Mouse (Mus musculus): ENCODE data around the gene 0610030E20Rik. TPM values are rescaled to one million over a fixed set of nuclear protein-coding genes. Genes with fewer than 3 reads are reported as not detected.
A peak's percentile ranks its signal among the peaks of the same experiment; 100 is the strongest.

The 0610030E20Rik gene
- total and polyA plus RNA-seq, 2 experiments from 2014 or later: 11.9 to 12.0 TPM

DNA sequence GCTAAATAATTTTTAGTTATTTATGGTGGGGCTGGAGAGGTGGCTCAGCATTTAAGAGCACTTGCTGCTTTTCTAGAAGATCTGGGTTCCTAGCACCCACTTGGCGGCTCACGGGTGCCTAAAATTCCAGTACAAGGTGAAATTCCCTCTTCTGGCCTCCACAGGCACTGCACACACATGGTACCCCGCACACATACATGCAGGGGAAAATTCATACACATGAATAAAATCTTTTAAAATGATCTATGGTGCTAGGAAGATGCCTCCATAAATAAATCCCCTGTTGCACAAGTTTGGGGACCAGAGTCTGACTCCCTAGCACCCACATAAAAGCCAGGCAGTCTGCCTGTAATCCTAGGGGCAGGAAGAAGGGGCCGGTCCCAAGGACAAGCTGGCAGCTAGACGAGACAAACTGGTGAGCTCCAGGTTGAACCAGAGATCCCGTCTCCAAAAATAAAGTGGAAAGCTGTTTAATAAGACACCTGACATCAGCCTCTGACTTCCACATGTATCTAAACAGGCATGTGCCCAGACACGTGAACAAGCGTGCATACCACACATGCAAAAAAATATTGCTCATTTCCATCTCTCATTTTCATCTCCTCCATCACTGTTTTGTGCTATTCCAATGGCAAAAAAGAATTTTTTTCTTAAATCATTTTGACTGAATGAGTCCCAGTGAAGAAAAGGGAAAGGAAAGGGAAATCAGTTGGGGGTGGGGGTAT, 31.6 kb downstream of the 0610030E20Rik start:
- no peak for ATAC-seq (ENCODE audit: insufficient read depth, low read depth)
- Histone ChIP-seq H3K4me2 (ENCODE audit: low read depth, low read length) (peak overlapping the region; percentile 69), H3K36me3 (replicated peaks; ENCODE audit: control insufficient read depth, insufficient read depth, low read length) (0 out of 2 replicates have a peak, but pooled peaks cover 5% of the 10 kb centered on the region), H3K4me3 (ENCODE audit: low read depth, low read length) (peak overlapping the region; percentile 73; the same call in 1 of the 2 replicates), H3K9ac (replicated peaks; ENCODE audit: low read depth, low read length) (no peak overlapping the region), H3K4me1 (ENCODE audit: control insufficient read depth, insufficient read depth) (0 out of 2 replicates have a peak, but pooled peaks cover 17% of the 10 kb centered on the region), H3K27me3 (ENCODE audit: control insufficient read depth, insufficient read depth, low read length) (no peaks in the 10 kb centered on the region), H3K27ac (ENCODE audit: low read depth) (peak overlapping the region; percentile 95; the same call in 1 of the 2 replicates), H3K9me3 (replicated peaks; ENCODE audit: control insufficient read depth, low read length) (no peaks in the 10 kb centered on the region)
- no peak for TF ChIP-seq CTCF (IDR thresholded peaks at IDR 0.05; ENCODE audit: low read depth)
- no peak for TF ChIP-seq EP300 (IDR thresholded peaks at IDR 0.05; ENCODE audit: low read depth)
- whole genome bisulfite sequencing: 84% methylated on average over 8 of the region's 8 CpGs
- no peak for DNase-seq (ENCODE audit: low spot score)

DNA sequence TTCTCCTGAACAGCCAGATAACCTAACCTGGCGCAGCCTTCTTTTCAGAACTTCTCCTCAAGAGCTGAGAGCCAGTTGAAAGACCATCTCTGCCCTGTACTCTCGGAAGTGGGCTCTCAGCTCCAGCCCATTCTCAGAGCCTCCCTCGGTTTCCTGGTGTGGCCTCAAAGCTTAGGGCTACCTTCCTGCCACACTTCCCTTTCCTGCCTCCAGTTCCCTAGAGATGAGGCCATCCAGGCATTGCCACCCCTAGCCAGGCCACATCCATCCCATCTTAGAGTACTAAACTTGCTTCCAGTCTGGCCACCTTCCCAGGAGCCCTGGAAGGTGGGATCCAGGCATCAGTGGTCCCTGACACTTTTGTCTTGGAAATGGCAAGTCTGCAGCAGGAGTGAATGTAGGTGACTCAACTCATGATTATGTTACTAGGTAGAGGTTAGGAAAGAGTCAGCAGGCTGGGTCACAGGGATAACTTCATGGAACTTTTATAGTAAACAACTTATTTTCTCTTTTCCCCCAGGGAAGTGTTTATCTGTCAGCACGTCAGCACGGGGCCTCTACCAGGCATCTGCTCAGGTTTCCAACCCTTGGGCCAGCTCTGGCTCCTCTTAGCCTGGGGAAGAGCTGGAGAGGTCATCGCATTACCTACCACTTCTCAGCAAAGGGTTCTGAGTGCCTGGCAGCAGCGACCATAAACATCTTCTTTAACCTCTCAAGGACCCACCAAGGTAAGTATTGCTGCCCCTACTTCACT, 32.4 kb downstream of the 0610030E20Rik start:
- Histone ChIP-seq H3K4me3 (ENCODE audit: low read depth, low read length) (peak overlapping the region; percentile 73), H3K27ac (ENCODE audit: low read depth) (peak overlapping the region; percentile 95), H3K9ac (replicated peaks; ENCODE audit: low read depth, low read length) (peak overlapping the region; percentile 80), H3K27me3 (ENCODE audit: control insufficient read depth, insufficient read depth, low read length) (no peaks in the 10 kb centered on the region), H3K36me3 (replicated peaks; ENCODE audit: control insufficient read depth, insufficient read depth, low read length) (peaks cover 10% of the 10 kb centered on the region; the same call in 1 of the 2 replicates), H3K4me1 (ENCODE audit: control insufficient read depth, insufficient read depth) (0 out of 2 replicates have a peak, but pooled peaks cover 9% of the 10 kb centered on the region), H3K9me3 (replicated peaks; ENCODE audit: control insufficient read depth, low read length) (no peaks in the 10 kb centered on the region), H3K4me2 (ENCODE audit: low read depth, low read length) (peak overlapping the region; percentile 69)
- 35% methylated on average over 7 of the region's 7 CpGs for WGBS
- TF ChIP-seq EP300 (IDR thresholded peaks at IDR 0.05; ENCODE audit: low read depth) (no peak), CTCF (IDR thresholded peaks at IDR 0.05; ENCODE audit: low read depth) (no peak)
- DNase-seq (ENCODE audit: low spot score) (no peak), ATAC-seq (ENCODE audit: insufficient read depth, low read depth) (no peak)

DNA sequence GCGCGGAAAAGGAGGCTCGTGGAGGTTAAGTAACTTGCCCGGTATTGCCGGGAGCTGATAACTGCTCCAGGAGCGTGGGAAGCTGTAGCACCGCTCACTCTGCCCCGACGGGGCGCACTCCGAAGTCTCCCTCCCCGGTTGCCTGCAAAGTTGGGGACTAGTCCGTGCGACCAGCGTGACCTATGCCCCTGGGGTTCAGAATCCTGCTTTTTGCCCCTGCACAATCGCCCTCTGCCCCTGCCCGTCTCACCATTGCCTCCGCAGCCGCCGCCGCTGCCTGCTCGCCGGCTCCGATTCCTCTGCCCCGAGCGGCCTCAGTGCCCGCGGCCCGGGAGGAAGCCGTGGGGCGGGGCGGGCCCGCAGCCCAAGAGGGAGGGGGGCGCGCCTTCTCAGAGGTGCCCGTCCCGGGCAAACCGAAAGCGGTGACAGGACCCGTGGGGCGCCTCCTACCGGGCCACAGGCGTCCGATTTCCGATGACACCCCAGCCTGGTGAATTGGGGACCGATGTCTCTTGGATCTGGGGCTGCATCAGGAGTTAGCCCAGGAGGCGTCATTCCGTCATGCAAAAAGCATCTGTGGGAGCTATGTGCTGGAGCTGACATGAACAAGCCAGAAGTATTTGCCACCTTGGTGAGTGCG, 33.1 kb downstream of the 0610030E20Rik start, which contains the start of gene Vamp5:
TSS of gene Vamp5 (minus strand) at position 338 of the 640 bp plus-strand sequence.
- DNase-seq (ENCODE audit: low spot score) (peak; percentile 80), ATAC-seq (ENCODE audit: insufficient read depth, low read depth) (peak; percentile 89)
- peak within 1 kb of the TSS; percentile 80 for H3K9ac ChIP-seq (replicated peaks; ENCODE audit: low read depth, low read length)
- peak within 1 kb of the TSS; percentile 73 for H3K4me3 ChIP-seq (ENCODE audit: low read depth, low read length)
- no peaks in the 10 kb centered on the region for H3K9me3 ChIP-seq (replicated peaks; ENCODE audit: control insufficient read depth, low read length)
- peak within 1 kb of the TSS; percentile 95 for H3K27ac ChIP-seq (ENCODE audit: low read depth)
- H3K36me3 ChIP-seq (replicated peaks; ENCODE audit: control insufficient read depth, insufficient read depth, low read length): peaks cover 17% of the 10 kb centered on the region
- under 1% methylated on average over 49 of the region's 49 CpGs for WGBS
- H3K27me3 ChIP-seq (ENCODE audit: control insufficient read depth, insufficient read depth, low read length): no peaks in the 10 kb centered on the region
- 0 out of 2 replicates have a peak, but pooled peaks cover 9% of the 10 kb centered on the region for H3K4me1 ChIP-seq (ENCODE audit: control insufficient read depth, insufficient read depth)
- TF ChIP-seq EP300 (IDR thresholded peaks at IDR 0.05; ENCODE audit: low read depth) (no peak), CTCF (IDR thresholded peaks at IDR 0.05; ENCODE audit: low read depth) (peak; percentile 39; the same call in 1 of the 2 replicates)
- peak within 1 kb of the TSS; percentile 69 for H3K4me2 ChIP-seq (ENCODE audit: low read depth, low read length)

DNA sequence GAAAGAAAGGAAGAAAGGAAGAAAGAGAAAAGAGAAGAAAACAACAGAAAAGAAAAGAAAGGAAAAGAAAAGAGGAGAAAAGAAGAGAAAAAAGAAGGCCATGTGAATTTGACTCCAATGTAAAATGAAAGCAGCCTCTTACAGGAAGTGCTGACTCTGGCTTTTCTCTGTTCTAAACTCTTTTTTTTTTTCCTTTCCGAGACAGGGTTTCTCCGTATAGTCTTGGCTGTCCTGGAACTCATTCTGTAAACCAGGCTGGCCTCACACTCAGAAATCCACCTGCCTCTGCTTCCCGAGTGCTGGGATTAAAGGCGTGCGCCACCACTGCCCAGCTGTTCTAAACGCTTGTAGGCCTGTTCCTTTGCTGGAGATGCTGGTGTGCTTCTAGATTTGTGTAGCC, 35.4 kb downstream of the 0610030E20Rik start:
- no peaks in the 10 kb centered on the region for H3K27me3 ChIP-seq (ENCODE audit: control insufficient read depth, insufficient read depth, low read length)
- H3K9me3 ChIP-seq (replicated peaks; ENCODE audit: control insufficient read depth, low read length): no peaks in the 10 kb centered on the region
- no peak for TF ChIP-seq CTCF (IDR thresholded peaks at IDR 0.05; ENCODE audit: low read depth)
- TF ChIP-seq EP300 (IDR thresholded peaks at IDR 0.05; ENCODE audit: low read depth): no peak
- no peak overlapping the region for H3K27ac ChIP-seq (ENCODE audit: low read depth)
- no peak overlapping the region for H3K9ac ChIP-seq (replicated peaks; ENCODE audit: low read depth, low read length)
- 73% methylated on average over 6 of the region's 6 CpGs for WGBS
- no peak for ATAC-seq (ENCODE audit: insufficient read depth, low read depth)
- H3K4me2 ChIP-seq (ENCODE audit: low read depth, low read length): no peak overlapping the region
- 0 out of 2 replicates have a peak, but pooled peaks cover 9% of the 10 kb centered on the region for H3K4me1 ChIP-seq (ENCODE audit: control insufficient read depth, insufficient read depth)
- peaks cover 30% of the 10 kb centered on the region for H3K36me3 ChIP-seq (replicated peaks; ENCODE audit: control insufficient read depth, insufficient read depth, low read length)
- H3K4me3 ChIP-seq (ENCODE audit: low read depth, low read length): no peak overlapping the region
- peak; percentile 20 for DNase-seq (ENCODE audit: low spot score)

DNA sequence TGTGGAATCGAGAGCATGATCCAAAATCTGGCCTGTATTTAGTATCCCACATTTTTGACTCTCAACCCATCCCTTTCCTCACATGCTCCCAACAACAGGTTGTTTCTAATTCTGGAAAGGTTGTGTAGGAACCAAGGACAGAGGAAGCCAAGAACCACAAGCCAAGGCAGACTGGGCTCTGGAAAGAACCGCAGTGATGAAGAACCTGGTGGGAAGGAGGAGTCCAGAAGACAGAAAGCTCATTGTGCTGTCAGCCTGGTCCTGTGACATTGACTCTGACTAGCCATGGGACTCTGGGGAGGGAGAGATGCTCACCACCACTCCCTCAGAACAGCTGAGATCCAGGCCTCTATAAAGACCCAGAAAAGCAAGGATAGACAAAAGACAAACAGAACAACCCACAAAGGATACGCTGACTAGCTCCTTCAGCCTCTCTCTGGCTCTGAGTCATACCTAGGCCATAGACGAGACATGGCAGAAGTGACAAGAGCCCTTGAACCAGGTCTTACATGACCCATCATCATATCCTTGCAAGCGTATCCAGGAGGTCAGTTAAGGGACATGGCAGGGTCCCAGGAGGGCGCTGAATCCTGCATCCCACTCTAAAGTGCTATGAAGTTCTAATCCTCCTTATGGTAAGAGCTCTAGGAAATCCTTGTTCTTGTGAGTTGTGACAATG, 36.2 kb downstream of the 0610030E20Rik start:
- no peak overlapping the region for H3K4me3 ChIP-seq (ENCODE audit: low read depth, low read length)
- H3K27ac ChIP-seq (ENCODE audit: low read depth): no peak overlapping the region
- 0 out of 2 replicates have a peak, but pooled peaks cover 9% of the 10 kb centered on the region for H3K4me1 ChIP-seq (ENCODE audit: control insufficient read depth, insufficient read depth)
- no peaks in the 10 kb centered on the region for H3K9me3 ChIP-seq (replicated peaks; ENCODE audit: control insufficient read depth, low read length)
- no peak for ATAC-seq (ENCODE audit: insufficient read depth, low read depth)
- peaks cover 32% of the 10 kb centered on the region for H3K36me3 ChIP-seq (replicated peaks; ENCODE audit: control insufficient read depth, insufficient read depth, low read length)
- H3K4me2 ChIP-seq (ENCODE audit: low read depth, low read length): no peak overlapping the region
- no peak overlapping the region for H3K9ac ChIP-seq (replicated peaks; ENCODE audit: low read depth, low read length)
- DNase-seq (ENCODE audit: low spot score): no peak
- no peaks in the 10 kb centered on the region for H3K27me3 ChIP-seq (ENCODE audit: control insufficient read depth, insufficient read depth, low read length)
- TF ChIP-seq EP300 (IDR thresholded peaks at IDR 0.05; ENCODE audit: low read depth) (no peak), CTCF (IDR thresholded peaks at IDR 0.05; ENCODE audit: low read depth) (no peak)
- 83% methylated on average over 6 of the region's 6 CpGs for WGBS

Measured in heart, postnatal 0 days (tissue).